Mouse (Mus musculus) spleen, adult 2 months (tissue): ENCODE results near the gene Krtap4-6.
"Not testable (repeated sequence)": the region's sequence is repeated elsewhere in the genome, so short reads cannot be mapped to it uniquely, and the experiment has no call there.

ENCODE experiments used
- CTCF ChIP-seq: fragments of 200-500 bp; IDR thresholded peaks from 2 replicates; pipeline ENCODE4 v1.5.1; 2011; ENCODE audit warnings: mild to moderate bottlenecking, inconsistent platforms; ENCODE audit not compliant: insufficient read depth, insufficient read length, insufficient replicate concordance; ENCODE audit errors: extremely low read depth
- POLR2A ChIP-seq: fragments of 200-500 bp; IDR thresholded peaks from 2 replicates; pipeline ENCODE4 v1.6.1; 2011; ENCODE audit warnings: low read depth, low read length, inconsistent platforms

DNA sequence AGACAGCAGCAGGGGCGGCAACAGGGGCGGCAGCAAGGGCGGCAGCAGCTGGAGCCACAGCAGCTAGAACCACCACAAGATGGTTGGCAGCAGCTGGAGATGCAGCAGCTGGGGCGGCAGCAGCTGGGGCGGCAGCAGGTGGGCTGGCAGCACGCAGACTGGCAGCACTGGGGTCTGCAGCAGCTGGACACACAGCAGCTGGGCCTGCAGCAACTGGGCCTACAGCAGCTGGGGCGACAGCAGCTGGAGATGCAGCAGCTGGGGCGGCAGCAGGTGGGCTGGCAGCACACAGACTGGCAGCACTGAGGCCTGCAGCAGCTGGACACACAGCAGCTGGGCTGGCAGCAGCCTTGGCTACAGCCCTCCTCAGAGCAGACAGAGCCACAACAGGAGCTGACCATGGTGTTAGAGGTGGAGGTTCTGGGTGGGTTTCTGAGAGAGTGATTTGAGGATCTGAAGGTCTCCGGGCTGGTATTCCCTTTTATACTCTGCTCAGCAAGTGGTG lies 22.1 kb downstream of the Krtap4-6 start, which contains the start of gene Krtap4-7:
- TF ChIP-seq CTCF, POLR2A: not testable (repeated sequence)
